Mouse (Mus musculus): ENCODE data around the gene Eps15l1. TPM values are rescaled to one million over a fixed set of nuclear protein-coding genes. Genes with fewer than 3 reads are reported as not detected.

Gene Eps15l1
- 62.0 and 65.0 TPM in 2 replicates for polyA plus RNA-seq (2015; fragmentation: Nextera tagmentation; extraction: Ambion mirVana)

DNA sequence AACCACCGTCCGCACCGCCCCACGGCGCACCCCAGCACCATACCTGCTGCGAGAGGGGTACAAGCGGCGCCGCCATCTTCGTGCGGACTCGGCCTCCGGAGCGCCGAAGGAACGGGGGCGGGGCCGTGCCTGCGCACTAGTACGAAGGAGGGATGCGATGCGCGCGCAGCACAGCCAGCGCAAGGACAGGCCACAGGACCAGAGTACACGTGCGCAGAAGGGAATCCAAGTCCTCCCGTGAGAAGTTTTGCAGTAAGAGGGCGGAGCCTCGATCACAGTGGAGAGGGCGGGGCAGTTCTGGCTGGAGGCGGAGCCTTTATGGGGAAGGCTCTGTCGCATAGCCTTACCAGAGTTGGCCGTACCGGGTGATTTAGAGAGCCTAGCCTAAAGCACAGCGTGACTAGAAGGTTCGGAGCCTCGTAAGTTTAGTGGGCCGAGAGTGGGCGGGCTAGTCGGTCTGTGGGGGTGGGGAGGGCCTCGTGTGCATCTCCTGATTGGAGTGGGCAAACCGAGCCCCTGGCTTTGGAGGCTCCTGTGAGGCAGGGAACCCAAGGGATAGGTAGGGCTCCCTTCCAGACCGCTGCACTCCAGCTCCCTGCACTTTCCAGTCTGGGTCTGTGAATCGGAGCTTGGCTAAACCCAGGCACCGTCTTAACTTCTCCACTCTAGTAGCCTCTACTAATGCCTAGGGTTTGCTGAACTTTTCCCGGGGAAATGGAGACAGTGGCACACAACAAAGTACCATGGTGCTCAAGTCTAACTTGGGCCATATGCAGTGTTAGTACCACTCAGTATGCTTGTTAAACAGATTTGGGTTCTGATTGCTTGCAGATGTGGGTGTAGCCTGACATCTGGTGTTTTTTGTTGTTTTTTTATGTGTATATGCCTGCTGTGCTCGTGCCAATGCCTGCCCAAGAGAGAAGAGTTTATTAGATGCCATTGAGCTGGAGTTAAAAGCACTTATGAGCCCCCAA, at the start of gene Eps15l1:
Gene Eps15l1 (minus strand): TSS at position 99 of the 974 bp plus-strand sequence.
- peak within 1 kb of the TSS; percentile 69 for H3K4me2 ChIP-seq
- ATAC-seq (ENCODE audit: low FRiP score) = peak; percentile 98
- no peaks in the 10 kb centered on the region for H3K27me3 ChIP-seq
- peak within 1 kb of the TSS; percentile 92 for H3K27ac ChIP-seq
- H3K4me3 ChIP-seq = peak within 1 kb of the TSS; percentile 87
- peak within 1 kb of the TSS; percentile 91 for H3K9ac ChIP-seq
- 0 out of 2 replicates have a peak, but pooled peaks cover 6% of the 10 kb centered on the region for H3K36me3 ChIP-seq
- peaks cover 43% of the 10 kb centered on the region for H3K4me1 ChIP-seq (replicated peaks)
- H3K9me3 ChIP-seq = no peaks in the 10 kb centered on the region
- WGBS = under 1% methylated on average over 48 of the region's 48 CpGs

DNA sequence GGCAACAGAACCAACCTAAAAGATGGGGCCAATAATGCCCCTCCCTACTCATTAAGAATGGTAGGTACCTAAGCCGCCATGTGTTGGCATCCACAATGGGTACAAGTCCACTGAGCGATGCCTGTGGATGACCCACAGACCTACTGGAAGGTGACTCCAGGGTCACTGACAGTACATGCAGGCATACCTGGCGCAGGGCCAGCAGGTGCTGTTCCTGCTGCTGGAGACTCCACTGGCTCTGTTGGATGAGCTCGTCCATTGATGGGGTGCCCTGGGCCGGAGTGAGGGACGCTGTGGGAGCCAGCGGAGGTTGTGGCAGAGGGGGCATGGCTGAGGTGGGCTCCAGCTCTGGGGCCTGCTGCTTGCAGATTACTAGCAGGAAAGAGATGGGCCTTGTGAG, 49.4 kb upstream of the Eps15l1 start:
- Histone ChIP-seq H3K36me3 (peaks cover 75% of the 10 kb centered on the region), H3K9me3 (no peaks in the 10 kb centered on the region), H3K9ac (no peak overlapping the region), H3K27ac (no peak overlapping the region), H3K27me3 (no peaks in the 10 kb centered on the region), H3K4me2 (no peak overlapping the region), H3K4me1 (replicated peaks) (peaks cover 15% of the 10 kb centered on the region), H3K4me3 (no peak overlapping the region)
- 96% methylated on average over 7 of the region's 7 CpGs for WGBS
- no peak for ATAC-seq (ENCODE audit: low FRiP score)

DNA sequence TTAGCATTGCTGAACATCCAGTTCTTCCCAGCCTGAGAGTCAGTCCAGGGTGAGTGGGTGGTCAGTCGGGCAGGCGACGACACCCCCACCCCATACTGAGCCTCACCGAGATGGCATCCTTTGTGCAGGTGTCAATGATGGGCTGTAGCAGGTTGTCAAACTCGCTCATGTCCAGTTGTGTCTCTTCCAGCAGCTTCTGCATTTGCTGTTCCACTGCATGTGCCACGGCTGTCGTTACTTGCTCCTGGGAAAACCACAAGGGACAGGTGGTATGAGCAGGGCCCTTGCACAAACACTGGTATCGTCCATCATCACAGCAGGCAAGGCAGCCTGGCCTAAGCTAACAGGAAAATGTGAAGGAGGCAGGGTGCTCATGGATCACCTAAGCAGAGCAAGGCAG, 48.7 kb upstream of the Eps15l1 start:
- 93% methylated on average over 8 of the region's 8 CpGs for WGBS
- no peak for ATAC-seq (ENCODE audit: low FRiP score)
- Histone ChIP-seq H3K9ac (no peak overlapping the region), H3K36me3 (peaks cover 82% of the 10 kb centered on the region), H3K4me3 (no peak overlapping the region), H3K27ac (no peak overlapping the region), H3K4me2 (no peak overlapping the region), H3K9me3 (no peaks in the 10 kb centered on the region), H3K27me3 (no peaks in the 10 kb centered on the region), H3K4me1 (replicated peaks) (peaks cover 14% of the 10 kb centered on the region)

DNA sequence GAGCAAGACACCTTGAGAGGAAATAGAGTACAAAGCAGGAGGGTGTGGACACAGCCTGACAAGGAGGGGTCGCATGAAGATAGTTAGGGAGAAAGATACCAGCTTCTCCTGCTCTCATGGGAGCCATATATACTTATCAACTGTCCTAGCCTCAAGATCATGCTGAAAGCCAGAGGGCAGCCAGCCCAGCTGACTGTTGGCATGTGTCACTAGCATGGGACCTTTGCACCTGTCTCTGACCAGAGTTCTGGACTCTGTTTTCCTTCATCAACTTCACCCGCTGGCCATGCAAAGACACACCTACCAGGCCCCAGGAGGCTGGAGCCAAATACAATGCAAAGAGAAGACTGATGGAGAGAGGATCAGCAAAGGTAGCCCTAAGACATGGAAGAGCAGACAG, 48.0 kb upstream of the Eps15l1 start:
- H3K9me3 ChIP-seq = no peaks in the 10 kb centered on the region
- peaks cover 11% of the 10 kb centered on the region for H3K4me1 ChIP-seq (replicated peaks)
- H3K4me2 ChIP-seq = no peak overlapping the region
- ATAC-seq (ENCODE audit: low FRiP score) = no peak
- no peak overlapping the region for H3K27ac ChIP-seq
- no peaks in the 10 kb centered on the region for H3K27me3 ChIP-seq
- 92% methylated on average over 2 of the region's 2 CpGs for WGBS
- H3K9ac ChIP-seq = no peak overlapping the region
- H3K36me3 ChIP-seq = peaks cover 89% of the 10 kb centered on the region
- H3K4me3 ChIP-seq = no peak overlapping the region

DNA sequence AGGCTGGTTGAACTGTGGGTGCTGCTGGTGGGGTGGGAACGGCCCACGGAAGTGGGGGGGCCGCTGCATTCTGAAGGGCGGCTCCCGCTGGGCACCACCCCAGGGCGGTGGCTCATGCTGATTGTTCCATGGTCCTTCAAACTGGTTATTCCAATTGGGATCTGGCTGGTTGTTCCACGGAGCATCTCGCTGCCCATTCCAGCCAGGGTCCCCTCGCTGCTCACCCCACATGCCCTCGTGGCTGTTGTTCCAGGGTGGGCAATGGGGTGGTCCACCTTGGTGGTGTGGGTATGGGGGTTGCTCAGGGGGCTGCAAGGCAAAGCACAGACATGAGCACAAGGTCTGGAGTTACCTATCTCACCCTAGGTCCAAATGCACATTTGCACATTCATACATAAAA, 43.0 kb upstream of the Eps15l1 start:
- Histone ChIP-seq H3K27me3 (no peaks in the 10 kb centered on the region), H3K4me2 (no peak overlapping the region), H3K36me3 (peaks cover 100% of the 10 kb centered on the region), H3K4me1 (replicated peaks) (no peaks in the 10 kb centered on the region), H3K27ac (no peak overlapping the region), H3K4me3 (no peak overlapping the region), H3K9me3 (no peaks in the 10 kb centered on the region), H3K9ac (no peak overlapping the region)
- 97% methylated on average over 10 of the region's 10 CpGs for WGBS
- ATAC-seq (ENCODE audit: low FRiP score) = no peak

GRCm38 (mm10) chr8:72459881-72460533, 38.7 kb upstream of the Eps15l1 start:
- no peak overlapping the region for H3K4me2 ChIP-seq
- no peaks in the 10 kb centered on the region for H3K27me3 ChIP-seq
- H3K4me1 ChIP-seq (replicated peaks) = no peaks in the 10 kb centered on the region
- ATAC-seq (ENCODE audit: low FRiP score) = no peak
- 94% methylated on average over 4 of the region's 4 CpGs for WGBS
- peaks cover 83% of the 10 kb centered on the region for H3K36me3 ChIP-seq
- H3K9me3 ChIP-seq = no peaks in the 10 kb centered on the region
- H3K27ac ChIP-seq = no peak overlapping the region
- H3K9ac ChIP-seq = no peak overlapping the region
- H3K4me3 ChIP-seq = no peak overlapping the region

- 93% methylated on average over 6 of the region's 6 CpGs for WGBS
- Histone ChIP-seq H3K4me1 (replicated peaks) (no peaks in the 10 kb centered on the region), H3K9ac (no peak overlapping the region), H3K4me3 (no peak overlapping the region), H3K36me3 (peaks cover 83% of the 10 kb centered on the region), H3K27ac (no peak overlapping the region), H3K9me3 (no peaks in the 10 kb centered on the region), H3K27me3 (no peaks in the 10 kb centered on the region), H3K4me2 (no peak overlapping the region)
- no peak for ATAC-seq (ENCODE audit: low FRiP score)
Observed at GRCm38 (mm10) chr8:72458457-72458856, 37.2 kb upstream of the Eps15l1 start.

DNA sequence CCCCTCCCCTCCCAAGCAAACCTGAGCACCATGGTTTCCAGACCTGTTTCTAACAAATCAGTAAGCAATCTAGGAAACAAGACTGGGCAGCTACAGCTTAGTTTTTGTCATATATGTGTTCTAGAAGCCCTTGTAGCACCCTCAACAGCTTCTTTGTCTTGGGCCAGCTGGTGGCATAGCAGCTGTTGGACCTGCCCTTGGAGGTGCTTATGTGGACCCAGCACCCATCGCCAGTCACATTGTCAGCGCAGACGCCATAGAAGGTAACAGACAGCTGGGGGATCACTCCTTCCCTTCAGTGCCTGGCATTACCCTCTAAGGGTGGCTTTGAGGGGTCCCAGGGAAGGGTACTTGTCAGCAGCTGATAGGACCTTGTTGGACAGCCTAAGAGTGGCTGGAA, 36.5 kb upstream of the Eps15l1 start:
- no peak for ATAC-seq (ENCODE audit: low FRiP score)
- no peak overlapping the region for H3K4me3 ChIP-seq
- H3K27ac ChIP-seq = no peak overlapping the region
- 94% methylated on average over 3 of the region's 3 CpGs for WGBS
- H3K9ac ChIP-seq = no peak overlapping the region
- no peaks in the 10 kb centered on the region for H3K4me1 ChIP-seq (replicated peaks)
- H3K36me3 ChIP-seq = peaks cover 83% of the 10 kb centered on the region
- no peaks in the 10 kb centered on the region for H3K27me3 ChIP-seq
- no peaks in the 10 kb centered on the region for H3K9me3 ChIP-seq
- H3K4me2 ChIP-seq = no peak overlapping the region

DNA sequence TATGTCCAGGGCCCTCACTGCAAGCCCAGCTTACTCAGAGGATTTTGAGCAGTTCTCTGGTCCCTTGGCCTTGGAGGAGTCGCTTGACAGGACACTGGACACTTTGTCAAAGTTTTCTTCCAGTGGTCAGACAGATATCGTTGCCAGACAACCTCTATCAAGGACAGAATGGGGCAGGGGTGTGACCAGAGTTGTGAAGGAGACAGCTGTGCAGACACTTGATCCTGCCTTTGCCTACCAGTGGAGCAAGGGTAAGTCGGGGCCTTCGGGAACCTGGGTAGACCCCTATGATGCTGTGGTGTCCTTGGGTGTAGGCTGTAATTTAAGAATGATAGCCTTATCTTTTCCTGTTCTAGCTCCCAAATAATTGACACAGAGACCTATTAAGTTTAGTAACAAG, 34.1 kb upstream of the Eps15l1 start:
- Histone ChIP-seq H3K27ac (no peak overlapping the region), H3K36me3 (peaks cover 80% of the 10 kb centered on the region), H3K27me3 (no peaks in the 10 kb centered on the region), H3K4me1 (replicated peaks) (no peaks in the 10 kb centered on the region), H3K9ac (no peak overlapping the region), H3K4me3 (no peak overlapping the region), H3K4me2 (no peak overlapping the region), H3K9me3 (no peaks in the 10 kb centered on the region)
- no peak for ATAC-seq (ENCODE audit: low FRiP score)
- WGBS = 93% methylated on average over 4 of the region's 4 CpGs

DNA sequence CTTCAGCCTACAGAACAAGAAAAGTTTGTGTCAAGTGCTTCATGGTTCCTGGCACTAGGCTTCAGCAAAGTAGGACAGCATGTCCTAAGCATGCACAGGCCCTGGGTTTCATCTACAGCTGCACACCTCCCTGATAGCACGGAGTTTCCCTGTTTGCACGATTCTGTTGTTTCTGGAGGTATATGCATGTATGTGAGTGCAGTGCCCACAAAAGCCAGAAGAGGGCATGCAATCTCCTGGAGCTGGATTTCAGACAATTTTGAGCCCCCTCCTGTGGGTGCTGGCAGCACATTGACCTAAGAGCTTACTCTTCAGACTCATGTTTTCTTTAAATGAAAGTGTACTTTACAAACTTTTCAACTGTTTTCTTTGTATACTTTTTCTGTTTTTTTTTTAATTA, 32.6 kb upstream of the Eps15l1 start:
- Histone ChIP-seq H3K27ac (no peak overlapping the region), H3K4me1 (replicated peaks) (no peaks in the 10 kb centered on the region), H3K36me3 (peaks cover 80% of the 10 kb centered on the region), H3K9me3 (no peaks in the 10 kb centered on the region), H3K27me3 (no peaks in the 10 kb centered on the region), H3K4me2 (no peak overlapping the region), H3K4me3 (no peak overlapping the region), H3K9ac (no peak overlapping the region)
- no peak for ATAC-seq (ENCODE audit: low FRiP score)
- 98% methylated on average over 2 of the region's 2 CpGs for WGBS

DNA sequence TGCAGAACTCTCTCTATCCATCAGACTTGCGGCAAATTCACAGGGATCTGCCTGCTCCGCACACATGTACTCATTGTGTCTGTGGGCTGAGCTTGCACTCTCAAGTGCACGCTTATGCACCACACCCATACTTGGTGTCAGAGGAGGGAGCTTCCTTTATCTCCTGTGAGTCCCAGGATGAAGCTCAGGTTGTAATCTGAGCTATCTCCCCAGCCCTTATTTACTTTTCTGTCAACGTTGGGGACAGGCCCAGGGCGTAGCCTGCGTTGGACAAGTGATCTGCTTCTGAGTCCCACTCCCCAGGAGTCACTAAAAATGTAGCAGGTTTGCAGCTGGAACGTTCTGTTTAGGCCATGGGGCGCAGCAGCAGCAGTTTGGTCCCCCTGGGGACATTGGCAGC, 30.3 kb upstream of the Eps15l1 start:
- H3K9ac ChIP-seq = no peak overlapping the region
- no peak overlapping the region for H3K4me3 ChIP-seq
- peaks cover 74% of the 10 kb centered on the region for H3K36me3 ChIP-seq
- no peak overlapping the region for H3K27ac ChIP-seq
- H3K9me3 ChIP-seq = no peaks in the 10 kb centered on the region
- no peaks in the 10 kb centered on the region for H3K27me3 ChIP-seq
- no peak overlapping the region for H3K4me2 ChIP-seq
- ATAC-seq (ENCODE audit: low FRiP score) = no peak
- 86% methylated on average over 8 of the region's 8 CpGs for WGBS
- H3K4me1 ChIP-seq (replicated peaks) = peaks cover 11% of the 10 kb centered on the region

DNA sequence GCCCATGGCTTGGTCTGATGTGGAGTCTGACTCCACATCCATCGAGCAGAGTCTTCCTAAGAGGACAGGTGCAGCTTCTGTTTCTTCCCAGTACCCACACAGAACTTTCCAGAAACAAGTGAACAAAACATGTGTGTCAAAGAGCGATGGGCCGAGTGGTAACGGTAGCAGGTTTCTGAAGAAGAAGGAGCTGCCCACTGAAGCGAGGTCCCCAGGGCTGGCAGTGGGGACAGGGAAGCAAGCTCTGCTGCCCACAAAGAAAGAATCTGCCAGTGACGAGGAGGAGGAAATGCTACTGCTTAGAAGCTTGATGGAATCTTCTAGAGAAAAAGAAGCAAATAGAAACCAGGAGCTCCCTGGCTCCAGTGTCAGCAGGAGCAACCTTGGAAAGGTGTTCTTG, 23.8 kb upstream of the Eps15l1 start:
- no peak overlapping the region for H3K4me2 ChIP-seq
- peaks cover 21% of the 10 kb centered on the region for H3K36me3 ChIP-seq
- H3K9me3 ChIP-seq = no peaks in the 10 kb centered on the region
- no peak for ATAC-seq (ENCODE audit: low FRiP score)
- H3K4me1 ChIP-seq (replicated peaks) = peaks cover 32% of the 10 kb centered on the region
- H3K4me3 ChIP-seq = no peak overlapping the region
- 95% methylated on average over 6 of the region's 6 CpGs for WGBS
- H3K9ac ChIP-seq = no peak overlapping the region
- H3K27me3 ChIP-seq = no peaks in the 10 kb centered on the region
- H3K27ac ChIP-seq = no peak overlapping the region
